Mouse (Mus musculus) stomach, postnatal 0 days (tissue): ENCODE measurements at regions not wholly inside any gene's neighbourhood (a gene's known extent, or its start where the extent isn't known, plus 50 kb on each side); places are given as distances from the start of the nearest gene placed in this dataset.

ENCODE experiments used
- CTCF ChIP-seq: IDR thresholded peaks from 2 replicates; pipeline ENCODE4 v1.5.1; 2016; ENCODE audit warnings: antibody characterized with exemption, low read depth, mild to moderate bottlenecking, moderate library complexity
- EP300 ChIP-seq: optimal IDR thresholded peaks from 2 replicates; pipeline ENCODE3; 2016; ENCODE audit warnings: antibody characterized with exemption

GRCm38 (mm10) chr13:29108214-29108613, 154.7 kb upstream of the Sox4 start:
- TF ChIP-seq CTCF = no peak
- no peak for TF ChIP-seq EP300
